Mouse (Mus musculus) brain, embryonic 14.5 days (tissue): ENCODE data around the gene Prkag1.

Experiments
- CTCF ChIP-seq: fragments of 200-500 bp; IDR thresholded peaks from 2 replicates; pipeline ENCODE4 v1.5.1; 2012; ENCODE audit warnings: inconsistent platforms, mild to moderate bottlenecking, moderate library complexity, borderline replicate concordance; ENCODE audit not compliant: insufficient read depth, insufficient read length; ENCODE audit errors: extremely low read depth
- POLR2A ChIP-seq: fragments of 200-500 bp; IDR thresholded peaks from 2 replicates; pipeline ENCODE4 v1.6.1; 2012; ENCODE audit warnings: mild to moderate bottlenecking, inconsistent platforms, borderline replicate concordance; ENCODE audit not compliant: poor library complexity, insufficient read depth, insufficient read length, severe bottlenecking; ENCODE audit errors: extremely low read depth

DNA sequence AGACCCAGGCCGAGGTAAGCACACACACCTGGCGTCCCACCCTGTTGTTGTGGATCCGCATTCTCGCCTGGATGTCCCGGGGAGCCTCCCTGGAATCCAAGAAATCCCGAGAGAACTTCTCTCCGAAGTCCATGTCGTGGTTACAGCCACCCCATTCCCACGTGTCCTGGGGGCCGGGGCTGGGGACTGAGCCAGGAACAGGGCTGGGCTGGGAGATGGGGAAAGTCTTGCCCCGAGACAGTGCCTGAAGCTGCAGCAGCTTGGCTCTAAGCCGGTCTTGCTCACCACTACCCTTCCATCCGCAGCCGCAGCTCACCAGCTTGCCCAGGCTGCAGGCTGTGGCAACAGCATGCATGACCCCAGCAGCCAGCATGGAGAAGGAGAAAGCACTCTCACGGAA, 57.2 kb downstream of the Prkag1 start:
- TF ChIP-seq CTCF (no peak), POLR2A (no peak)
